Mouse (Mus musculus): ENCODE data around the gene Pigb.

Gene Pigb

GRCm38 (mm10) chr9:72992576-72992975 is 47.6 kb downstream of the Pigb start:
- in situ Hi-C loops (cut with MboI, MseI): no loop called here

DNA sequence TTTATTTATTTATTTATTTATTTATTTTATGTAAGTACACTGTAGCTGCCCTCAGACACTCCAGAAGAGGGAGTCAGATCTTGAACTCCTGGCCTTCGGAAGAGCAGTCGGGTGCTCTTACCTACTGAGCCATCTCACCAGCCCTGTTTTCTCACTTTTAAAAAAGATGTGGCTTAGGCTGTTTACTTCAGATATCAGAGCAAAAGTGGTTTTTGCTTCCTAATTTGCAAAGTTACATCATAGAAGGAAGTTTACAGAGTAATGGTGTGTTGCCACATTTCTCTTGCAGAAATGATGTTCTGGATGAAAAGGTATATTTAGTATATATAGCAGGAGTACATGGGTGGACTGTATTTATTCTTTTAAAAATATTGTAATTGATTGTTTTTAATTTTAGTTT is 48.8 kb downstream of the Pigb start:
- in situ Hi-C loops (cut with MboI, MseI): no loop called here

DNA sequence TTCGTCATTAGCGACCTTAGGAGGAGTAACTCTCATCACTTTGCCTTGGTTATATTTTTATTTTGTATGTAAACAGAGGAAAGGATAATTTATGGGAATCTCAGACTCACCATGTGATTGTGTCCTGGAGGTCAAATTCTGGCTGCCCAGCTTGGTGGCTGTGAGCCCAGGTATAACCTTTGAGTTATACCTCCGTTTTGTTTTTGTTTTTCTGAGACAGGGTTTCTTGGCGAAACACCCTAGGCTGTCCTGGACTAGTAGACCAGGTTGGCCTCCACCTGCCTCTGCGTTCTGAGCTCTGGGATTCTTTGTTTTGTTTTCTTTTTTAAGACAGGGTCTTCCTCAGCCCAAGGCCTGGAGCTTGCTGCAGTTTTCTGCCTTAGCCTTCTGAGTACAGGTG is 51.5 kb downstream of the Pigb start:
- in situ Hi-C loops (cut with MboI, MseI): no loop called here

GRCm38 (mm10) chr9:72987703-72988102 is 52.5 kb downstream of the Pigb start:
- in situ Hi-C loops (cut with MboI, MseI): no loop called here

DNA sequence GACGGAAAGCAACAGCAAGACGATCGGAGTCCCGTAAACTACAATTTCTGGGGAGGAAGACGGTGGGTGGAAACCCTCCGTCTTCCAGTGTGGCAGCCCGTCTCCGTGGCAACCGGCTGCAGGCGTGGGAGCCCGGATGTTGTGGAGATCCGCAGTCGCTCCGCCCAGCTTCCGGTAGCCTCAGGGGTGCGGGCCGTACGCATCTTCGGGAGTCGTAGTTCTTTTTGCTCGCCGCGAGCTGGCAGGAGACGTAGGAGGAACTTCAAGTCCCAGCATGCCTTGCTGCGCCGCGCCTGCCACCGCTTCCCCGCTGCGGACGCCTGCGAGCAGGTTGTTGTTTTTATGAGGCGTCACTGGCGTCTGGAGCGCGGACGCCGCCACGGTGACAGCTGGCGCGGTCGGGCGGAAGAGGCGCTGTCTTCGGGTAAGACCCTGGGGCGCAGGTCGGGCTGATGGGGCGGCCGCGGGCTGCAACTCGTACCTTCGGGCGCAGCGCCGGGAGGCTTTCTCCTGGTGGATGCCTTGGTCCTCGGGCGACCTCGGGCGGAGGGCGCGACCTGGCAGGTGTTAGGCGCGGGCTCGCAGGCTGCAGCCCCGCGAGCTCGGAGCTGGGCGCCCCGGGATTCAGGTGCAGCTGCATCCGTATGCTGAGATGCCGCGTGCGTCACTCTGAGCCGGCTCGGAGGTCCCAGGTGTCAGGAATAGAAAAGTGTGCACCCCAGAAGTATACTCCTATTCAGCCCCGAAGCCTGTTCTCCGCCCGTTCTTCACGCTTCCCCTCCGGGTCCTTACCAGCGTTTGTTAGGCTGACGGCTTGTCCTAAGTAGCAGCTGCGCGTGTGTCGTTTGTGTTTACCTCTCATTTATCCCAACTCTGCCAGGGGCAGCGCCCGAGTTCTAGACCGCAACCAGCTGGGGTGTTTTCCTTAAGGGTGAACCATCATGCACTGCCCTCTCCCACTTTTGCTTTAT is 54.6 kb downstream of the Pigb start, which contains the start of the genes Ccpg1os and Ccpg1:
Gene Ccpg1os, minus strand, starts transcription at position 133 of the 971 bp plus-strand sequence.
Gene Ccpg1, plus strand, starts transcription at position 180 of the 971 bp plus-strand sequence.
- in situ Hi-C loops (cut with MboI, MseI): no loop called here

- in situ Hi-C loops (cut with MboI, MseI): no loop called here
Measured at GRCm38 (mm10) chr9:72983066-72983465, 57.1 kb downstream of the Pigb start.

GRCm38 (mm10) chr9:72975242-72975641 is 64.9 kb downstream of the Pigb start:
- in situ Hi-C loops (cut with MboI, MseI): no loop called here

- in situ Hi-C loops (cut with MboI, MseI): loop anchor here (5.0 kb wide), 1 partner anchor 118 kb away; no protein-coding TSS in a partner anchor
Measured at GRCm38 (mm10) chr9:72974734-72975133, 65.4 kb downstream of the Pigb start.

DNA sequence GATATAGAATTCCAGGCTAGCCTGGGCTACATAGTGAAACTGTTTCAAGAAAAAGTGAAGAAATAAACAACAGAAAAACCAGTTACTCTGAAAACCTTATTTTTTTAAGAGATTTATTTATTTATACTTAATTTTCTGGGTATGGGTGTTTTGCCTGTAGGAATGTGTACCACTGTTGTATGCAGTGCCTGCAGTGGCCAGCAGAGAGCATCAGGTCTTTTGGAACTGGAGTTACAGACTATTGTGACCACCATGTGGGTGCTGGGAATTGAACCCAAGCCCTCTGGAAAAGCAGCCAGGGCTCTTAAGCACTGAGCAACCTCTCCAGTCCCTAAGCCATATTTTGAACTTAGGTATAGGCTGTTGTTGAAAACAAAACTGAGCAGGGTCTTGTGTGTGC is 67.2 kb downstream of the Pigb start:
- in situ Hi-C loops (cut with MboI, MseI): loop anchor here (5.0 kb wide), 1 partner anchor 119 kb away; no protein-coding TSS in a partner anchor

DNA sequence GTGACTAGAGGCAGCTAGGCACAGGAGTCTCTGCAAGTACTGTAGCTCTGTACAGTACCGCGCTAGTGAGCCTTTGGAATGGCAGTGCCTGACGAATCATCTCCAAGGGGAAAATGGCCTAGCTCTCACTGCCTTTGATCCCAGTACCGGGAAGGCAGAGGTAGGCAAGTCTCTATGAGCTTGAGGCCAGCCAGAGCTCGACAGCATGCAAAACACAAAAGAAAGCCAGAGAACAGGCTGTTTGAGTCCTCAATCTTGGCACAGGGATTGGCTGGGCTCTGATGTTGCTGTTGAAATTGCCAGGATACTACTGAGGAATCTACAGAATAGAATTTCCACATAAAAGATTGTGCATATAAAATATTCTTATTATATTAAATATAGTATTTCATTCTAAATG is 67.7 kb downstream of the Pigb start:
- in situ Hi-C loops (cut with MboI, MseI): loop anchor here (5.0 kb wide), 1 partner anchor 120 kb away; no protein-coding TSS in a partner anchor

DNA sequence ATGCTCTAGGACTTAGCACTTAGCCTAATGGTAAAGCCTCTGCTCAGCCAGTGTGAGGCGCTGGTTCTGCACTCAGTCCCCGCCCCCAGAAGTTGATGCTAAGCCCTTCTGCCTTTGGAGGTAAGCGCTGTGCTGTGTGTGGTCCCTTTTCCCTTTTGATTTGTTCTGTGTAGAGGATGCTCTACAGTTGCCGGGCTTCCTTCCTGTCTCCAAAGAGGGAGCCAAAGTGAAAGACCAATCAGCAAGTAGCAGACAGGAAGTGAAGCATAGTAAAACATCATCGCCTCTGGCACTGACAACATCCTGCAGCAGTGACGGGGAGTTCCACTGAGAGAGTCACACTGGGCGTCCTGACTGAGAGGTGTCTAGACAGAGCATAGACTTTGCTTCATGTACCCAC is 70.3 kb downstream of the Pigb start:
- in situ Hi-C loops (cut with MboI, MseI): loop anchor here (5.0 kb wide), 2 partner anchors 72 to 122 kb away; partner anchors contain the start of genes Pigb and Rab27a

DNA sequence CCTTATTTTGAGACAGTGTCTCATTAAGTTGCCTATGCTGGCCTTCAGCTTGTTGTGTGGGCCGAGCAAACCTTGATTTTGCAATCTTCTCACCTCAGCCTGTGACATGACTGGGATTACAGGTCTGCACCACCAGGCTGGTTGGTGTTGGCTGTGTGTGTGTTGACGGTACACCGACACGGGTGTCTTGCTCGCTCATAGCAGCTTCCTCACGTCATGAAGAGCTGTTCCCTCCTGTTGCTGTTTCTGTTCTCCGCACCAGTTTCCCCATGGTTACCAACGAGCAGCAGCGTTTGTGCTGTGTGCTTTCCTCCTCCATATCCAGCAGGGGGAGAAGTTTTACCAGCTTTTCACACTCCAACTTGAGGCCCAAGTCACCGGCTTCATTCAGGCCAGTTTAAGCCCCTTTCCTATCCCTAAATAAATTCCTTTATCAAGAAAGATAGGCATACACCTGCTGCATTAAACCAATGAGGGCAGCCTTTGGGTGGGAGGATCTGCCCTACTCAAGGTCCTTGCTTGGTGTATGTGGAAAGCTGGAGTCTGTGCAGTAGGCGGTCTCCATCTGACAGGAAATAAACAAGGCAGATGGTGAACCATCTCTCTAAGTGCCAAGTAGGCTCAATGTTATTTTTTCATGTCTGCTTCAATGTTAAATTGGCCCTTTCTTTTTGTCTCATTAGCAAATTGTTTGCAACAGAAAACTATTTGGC is 71.7 kb downstream of the Pigb start:
- in situ Hi-C loops (cut with MboI, MseI): loop anchor here (5.0 kb wide), 1 partner anchor 74 kb away; the partner anchor contains the start of genes Pigb and Rab27a

- in situ Hi-C loops (cut with MboI, MseI): no loop called here
Measured at GRCm38 (mm10) chr9:72961959-72962358, 78.2 kb downstream of the Pigb start.

DNA sequence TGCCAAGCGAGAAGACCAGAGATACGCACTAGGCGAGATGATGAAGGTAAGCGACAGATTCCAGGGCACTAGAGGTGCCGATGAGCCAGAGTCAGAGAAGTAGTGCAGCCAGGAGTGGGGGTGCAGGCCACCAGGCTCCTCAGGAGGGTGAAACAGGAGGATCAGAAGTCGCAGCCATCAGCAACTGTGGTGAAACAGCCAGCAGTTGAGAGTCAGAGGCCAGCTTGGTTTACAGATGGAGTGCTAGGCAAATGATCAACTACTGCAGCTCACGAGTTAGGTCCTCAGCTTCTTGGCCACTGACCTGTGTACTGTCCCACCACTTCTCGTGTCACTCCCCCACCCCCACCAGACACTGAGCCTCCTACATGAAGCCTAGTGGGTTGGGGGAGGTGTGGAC is 78.8 kb downstream of the Pigb start:
- in situ Hi-C loops (cut with MboI, MseI): no loop called here

- in situ Hi-C loops (cut with MboI, MseI): no loop called here
Measured at GRCm38 (mm10) chr9:72958521-72959450, 81.4 kb downstream of the Pigb start, which contains the start of the genes Dyx1c1 and Gm44503. Gene Dyx1c1, plus strand, starts transcription at chr9:72958785. Gene Gm44503, plus strand, starts transcription at chr9:72958852.
